Mouse (Mus musculus) embryonic facial prominence, embryonic 15.5 days (tissue): ENCODE data around the gene Fam187b. TPM values are rescaled to one million over a fixed set of nuclear protein-coding genes. Genes with fewer than 3 reads are reported as not detected.

Experiments used
- ATAC-seq: fragments of 200-750 bp; cut with Nextera tagmentation; 2 replicates; pipeline ENCODE4 v1.8.0; 2017; ENCODE audit warnings: low read depth, moderate TSS enrichment; ENCODE audit not compliant: insufficient number of reproducible peaks, low FRiP score, low TSS enrichment
- H3K27ac ChIP-seq: fragments of 300-500 bp; sonication (generic); replicated peaks from 2 replicates; pipeline ENCODE4 v1.5.1; 2015; ENCODE audit warnings: mild to moderate bottlenecking, inconsistent platforms
- H3K27me3 ChIP-seq: fragments of 300-500 bp; sonication (generic); 2 replicates; pipeline ENCODE4 v1.6.1; 2015; ENCODE audit warnings: inconsistent platforms
- H3K36me3 ChIP-seq: fragments of 300-500 bp; sonication (generic); 2 replicates; pipeline ENCODE4 v1.6.1; 2015; ENCODE audit warnings: mild to moderate bottlenecking, inconsistent platforms
- H3K4me1 ChIP-seq: fragments of 300-500 bp; sonication (generic); 2 replicates; pipeline ENCODE4 v1.6.1; 2015; ENCODE audit warnings: inconsistent platforms
- H3K4me2 ChIP-seq: fragments of 300-500 bp; sonication (generic); replicated peaks from 2 replicates; pipeline ENCODE4 v1.6.1; 2015; ENCODE audit warnings: mild to moderate bottlenecking, inconsistent platforms
- H3K4me3 ChIP-seq: fragments of 300-500 bp; sonication (generic); replicated peaks from 2 replicates; pipeline ENCODE4 v1.5.1; 2015; ENCODE audit warnings: mild to moderate bottlenecking, inconsistent platforms
- H3K9ac ChIP-seq: fragments of 300-500 bp; sonication (generic); 2 replicates; pipeline ENCODE4 v1.6.1; 2015; ENCODE audit warnings: inconsistent platforms
- H3K9me3 ChIP-seq: fragments of 300-500 bp; sonication (generic); replicated peaks from 2 replicates; pipeline ENCODE4 v1.6.1; 2016; ENCODE audit warnings: inconsistent platforms
- WGBS: fragments of 180-500 bp; shearing (Covaris S2); methylation state at CpG from one replicate; pipeline ENCODE4 v1.1.7; 2015; 5-methylcytosine and 5-hydroxymethylcytosine counted together
- polyA plus RNA-seq: library from polyadenylated mRNA; unstranded; fragments of >200 nt; fragmentation: Nextera tagmentation; extraction: Ambion mirVana; gene quantifications from 2 replicates; pipeline ENCODE4 v1.2.1, GENCODE M21; 2015

The Fam187b gene
- polyA plus RNA-seq, 1 experiment from 2014 or later, result 4.8 TPM

DNA sequence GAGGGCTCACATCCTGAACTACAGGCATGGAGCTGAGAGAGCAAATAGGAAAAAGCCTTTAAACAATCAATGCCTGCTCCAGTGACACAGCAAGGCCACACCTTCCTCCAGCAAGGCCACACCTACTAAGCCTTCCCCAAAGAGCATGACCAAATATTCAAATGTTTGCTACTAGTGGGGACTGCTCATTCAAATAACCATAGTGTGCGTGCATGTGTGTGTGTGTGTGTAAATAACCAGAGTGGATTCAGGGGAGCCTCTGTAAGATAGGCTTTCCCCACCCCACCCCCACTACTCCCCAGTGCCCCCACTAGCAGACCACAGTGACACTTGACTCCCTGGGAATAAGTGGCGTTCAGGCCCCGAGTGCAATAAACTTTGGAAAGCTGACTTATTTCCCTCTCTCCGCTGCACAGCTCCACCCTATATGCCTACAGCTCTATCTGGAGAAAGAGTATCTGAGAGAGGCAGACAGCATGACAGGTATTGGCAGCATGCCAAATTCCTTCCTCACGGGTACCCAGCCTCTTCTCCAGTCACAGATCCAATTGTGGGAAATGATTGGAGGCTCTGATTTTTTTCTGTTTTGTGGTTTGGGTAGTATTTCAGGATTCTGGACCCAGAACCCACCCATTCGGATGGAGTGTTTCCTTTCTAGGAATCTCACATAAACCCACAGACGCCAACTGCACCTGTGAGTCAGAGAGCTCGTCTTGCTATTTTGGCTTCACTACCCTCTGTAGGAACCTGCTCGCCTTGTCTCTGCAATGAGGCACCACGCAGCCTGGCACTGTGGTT, 43.7 kb downstream of the Fam187b start:
- Histone ChIP-seq H3K9ac (no peak overlapping the region), H3K27me3 (no peaks in the 10 kb centered on the region), H3K9me3 (no peaks in the 10 kb centered on the region), H3K36me3 (no peaks in the 10 kb centered on the region), H3K4me2 (no peak overlapping the region), H3K27ac (peak overlapping the region; percentile 63), H3K4me3 (no peak overlapping the region), H3K4me1 (peaks cover 15% of the 10 kb centered on the region)
- peak; percentile 75 for ATAC-seq
- WGBS, result 15% methylated on average over 10 of the region's 10 CpGs

DNA sequence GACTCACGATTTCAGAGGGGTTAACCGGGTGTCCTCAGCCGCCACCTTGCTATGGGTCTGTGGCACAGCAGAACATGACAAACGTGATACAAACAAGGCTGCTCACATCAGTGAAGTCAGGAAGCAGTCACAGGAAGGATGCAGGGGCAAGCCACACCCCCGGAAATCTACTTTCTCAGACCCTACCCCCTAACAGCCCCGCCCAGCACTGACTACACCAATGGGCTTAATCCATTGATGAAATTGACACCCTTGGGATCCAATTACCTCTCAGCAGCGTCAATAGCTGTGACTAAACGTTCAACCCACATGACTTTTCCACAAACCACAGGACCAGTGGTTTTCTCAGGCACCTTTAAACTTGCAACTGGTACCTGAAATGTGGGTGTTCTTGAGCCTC, 55.0 kb downstream of the Fam187b start:
- H3K27ac ChIP-seq, result no peak overlapping the region
- no peak overlapping the region for H3K4me2 ChIP-seq
- WGBS, result 67% methylated on average over 8 of the region's 8 CpGs
- no peak for ATAC-seq
- no peaks in the 10 kb centered on the region for H3K36me3 ChIP-seq
- H3K9me3 ChIP-seq, result no peaks in the 10 kb centered on the region
- no peak overlapping the region for H3K4me3 ChIP-seq
- H3K4me1 ChIP-seq, result no peaks in the 10 kb centered on the region
- H3K27me3 ChIP-seq, result no peaks in the 10 kb centered on the region
- no peak overlapping the region for H3K9ac ChIP-seq

DNA sequence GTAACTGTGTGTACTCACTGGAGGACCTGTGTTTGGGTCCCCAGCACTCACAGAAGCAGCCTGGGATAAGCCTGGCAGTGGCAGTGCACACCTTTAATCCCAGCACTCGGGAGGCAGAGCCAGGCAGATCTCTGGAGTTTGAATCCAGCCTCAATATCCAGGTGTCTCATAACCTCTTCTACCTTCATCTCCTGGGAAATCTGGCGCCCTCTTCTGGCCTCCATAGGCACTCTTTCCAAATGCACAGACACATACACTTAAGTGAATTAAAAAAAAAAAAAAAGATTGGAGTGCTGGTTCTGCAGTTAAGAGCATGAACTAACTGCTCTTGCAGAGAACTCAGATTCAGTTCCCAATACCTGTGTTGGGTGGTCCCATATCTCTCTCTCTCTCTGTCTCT, 57.1 kb downstream of the Fam187b start:
- Histone ChIP-seq H3K9me3 (no peaks in the 10 kb centered on the region), H3K27me3 (no peaks in the 10 kb centered on the region), H3K36me3 (no peaks in the 10 kb centered on the region), H3K9ac (no peak overlapping the region), H3K4me1 (no peaks in the 10 kb centered on the region), H3K27ac (no peak overlapping the region), H3K4me3 (no peak overlapping the region), H3K4me2 (no peak overlapping the region)
- 66% methylated on average over 2 of the region's 2 CpGs for whole genome bisulfite sequencing
- ATAC-seq, result no peak

GRCm38 (mm10) chr7:31031731-31032130, 58.1 kb downstream of the Fam187b start:
- no peak overlapping the region for H3K4me2 ChIP-seq
- no peaks in the 10 kb centered on the region for H3K36me3 ChIP-seq
- H3K4me3 ChIP-seq, result no peak overlapping the region
- H3K27me3 ChIP-seq, result no peaks in the 10 kb centered on the region
- no peaks in the 10 kb centered on the region for H3K4me1 ChIP-seq
- 68% methylated on average over 7 of the region's 7 CpGs for WGBS
- H3K9ac ChIP-seq, result no peak overlapping the region
- no peak for ATAC-seq
- H3K9me3 ChIP-seq, result no peaks in the 10 kb centered on the region
- no peak overlapping the region for H3K27ac ChIP-seq

DNA sequence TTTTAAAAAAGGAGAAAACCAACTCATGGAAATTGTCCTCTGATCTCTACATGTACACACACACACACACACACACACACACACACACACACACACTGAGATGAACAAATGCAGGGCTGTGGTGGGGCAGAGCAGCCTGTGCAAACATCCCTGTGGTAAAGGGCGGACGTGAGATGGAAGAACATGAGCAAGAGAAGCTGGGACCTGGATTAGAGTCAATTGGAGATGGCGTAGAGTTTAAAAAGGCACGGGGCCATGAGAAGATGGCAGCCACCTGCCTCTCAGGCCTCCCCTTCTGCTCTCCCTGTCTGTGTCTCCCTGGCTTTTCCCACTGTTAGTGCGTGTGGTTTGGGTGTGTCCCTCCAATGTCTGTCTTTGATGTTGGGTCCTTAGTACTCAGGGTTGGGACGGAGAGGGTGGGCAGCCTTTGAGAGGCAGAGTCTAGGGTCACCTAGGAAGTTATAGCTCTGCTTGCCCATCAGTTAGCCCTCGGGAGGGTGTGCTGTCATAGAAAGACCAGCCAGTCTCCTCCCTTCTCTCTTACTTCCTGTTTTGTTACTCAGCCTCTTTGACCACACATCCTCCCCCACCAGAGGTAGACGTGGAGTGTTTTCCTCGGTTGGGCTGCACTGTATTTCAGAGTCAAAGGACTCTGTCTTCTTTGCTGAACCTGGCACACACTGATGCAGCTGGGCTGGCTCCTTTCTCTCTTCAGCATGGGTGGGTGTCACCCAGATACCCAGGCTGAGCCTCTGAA, 60.0 kb downstream of the Fam187b start:
- 57% methylated on average over 9 of the region's 9 CpGs for WGBS
- ATAC-seq, result no peak
- Histone ChIP-seq H3K9me3 (no peaks in the 10 kb centered on the region), H3K9ac (no peak overlapping the region), H3K4me2 (no peak overlapping the region), H3K27me3 (no peaks in the 10 kb centered on the region), H3K4me3 (no peak overlapping the region), H3K36me3 (no peaks in the 10 kb centered on the region), H3K4me1 (no peaks in the 10 kb centered on the region), H3K27ac (no peak overlapping the region)

DNA sequence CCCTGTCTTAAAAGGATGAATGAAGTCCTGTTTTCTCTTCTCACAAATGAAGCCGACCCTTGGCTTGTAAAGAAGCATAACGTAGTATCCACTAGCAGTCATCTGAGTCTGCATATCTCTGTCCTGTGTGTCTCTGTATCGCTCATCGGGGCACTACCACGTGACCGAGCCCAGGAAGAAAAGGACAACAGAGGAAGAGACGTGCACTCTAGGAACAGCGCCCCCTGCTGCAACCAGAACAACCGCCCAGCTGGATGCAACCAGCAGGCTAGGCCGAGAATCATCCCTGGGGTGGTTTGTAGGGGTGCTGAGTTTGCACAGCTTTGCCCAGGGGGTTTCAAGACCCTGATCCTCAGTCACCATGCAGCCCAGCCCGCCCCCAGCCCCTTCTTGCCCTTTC, 61.2 kb downstream of the Fam187b start:
- no peaks in the 10 kb centered on the region for H3K4me1 ChIP-seq
- no peaks in the 10 kb centered on the region for H3K27me3 ChIP-seq
- WGBS, result 55% methylated on average over 11 of the region's 11 CpGs
- no peak for ATAC-seq
- H3K27ac ChIP-seq, result no peak overlapping the region
- no peaks in the 10 kb centered on the region for H3K36me3 ChIP-seq
- no peak overlapping the region for H3K9ac ChIP-seq
- H3K4me3 ChIP-seq, result no peak overlapping the region
- no peak overlapping the region for H3K4me2 ChIP-seq
- H3K9me3 ChIP-seq, result no peaks in the 10 kb centered on the region

- ATAC-seq, result no peak
- Histone ChIP-seq H3K4me3 (no peak overlapping the region), H3K27me3 (0 out of 2 replicates have a peak, but pooled peaks cover 2% of the 10 kb centered on the region), H3K36me3 (no peaks in the 10 kb centered on the region), H3K27ac (no peak overlapping the region), H3K9ac (no peak overlapping the region), H3K9me3 (no peaks in the 10 kb centered on the region), H3K4me2 (no peak overlapping the region), H3K4me1 (no peaks in the 10 kb centered on the region)
- 79% methylated on average over 11 of the region's 11 CpGs for WGBS
Measured at GRCm38 (mm10) chr7:31035291-31035690, 61.7 kb downstream of the Fam187b start.

GRCm38 (mm10) chr7:31036917-31037316, 63.3 kb downstream of the Fam187b start:
- Histone ChIP-seq H3K27me3 (peaks cover 13% of the 10 kb centered on the region; the same call in 1 of the 2 replicates), H3K4me2 (no peak overlapping the region), H3K4me1 (peaks cover 4% of the 10 kb centered on the region), H3K27ac (no peak overlapping the region), H3K36me3 (no peaks in the 10 kb centered on the region), H3K9me3 (no peaks in the 10 kb centered on the region), H3K9ac (no peak overlapping the region), H3K4me3 (no peak overlapping the region)
- no peak for ATAC-seq
- 80% methylated on average over 7 of the region's 7 CpGs for WGBS

DNA sequence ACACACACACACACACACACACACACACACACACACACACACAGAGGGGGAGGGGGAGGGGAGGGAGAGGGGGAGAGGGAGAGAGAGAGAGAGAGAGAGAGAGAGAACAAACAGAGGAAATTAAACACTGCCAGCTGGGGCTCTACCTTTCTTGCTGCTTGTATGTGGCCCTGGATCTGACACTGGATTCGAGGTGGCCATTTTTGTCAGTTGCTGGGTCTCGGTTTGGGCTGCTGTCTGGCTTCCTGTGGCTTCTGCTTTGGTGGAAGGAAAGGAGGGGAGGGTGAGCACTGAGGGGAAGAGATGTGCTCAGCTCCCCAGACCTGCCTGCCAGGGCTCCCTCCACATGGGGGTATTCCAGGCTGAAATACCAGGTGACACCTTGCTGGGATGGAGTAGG, 64.1 kb downstream of the Fam187b start:
- Histone ChIP-seq H3K9me3 (no peaks in the 10 kb centered on the region), H3K9ac (no peak overlapping the region), H3K36me3 (no peaks in the 10 kb centered on the region), H3K27ac (no peak overlapping the region), H3K4me2 (no peak overlapping the region), H3K27me3 (peaks cover 19% of the 10 kb centered on the region), H3K4me3 (no peak overlapping the region), H3K4me1 (peaks cover 12% of the 10 kb centered on the region)
- WGBS, result 75% methylated on average over 2 of the region's 2 CpGs
- ATAC-seq, result no peak

GRCm38 (mm10) chr7:31039011-31039410, 65.4 kb downstream of the Fam187b start:
- H3K4me2 ChIP-seq, result no peak overlapping the region
- no peak overlapping the region for H3K27ac ChIP-seq
- ATAC-seq, result no peak
- H3K4me1 ChIP-seq, result peaks cover 12% of the 10 kb centered on the region
- no peaks in the 10 kb centered on the region for H3K9me3 ChIP-seq
- WGBS, result 85% methylated on average over 4 of the region's 4 CpGs
- no peak overlapping the region for H3K9ac ChIP-seq
- H3K4me3 ChIP-seq, result no peak overlapping the region
- peaks cover 28% of the 10 kb centered on the region for H3K27me3 ChIP-seq
- H3K36me3 ChIP-seq, result no peaks in the 10 kb centered on the region
